Mouse (Mus musculus): Measurements from ENCODE around the gene Bcl2l15. TPM values are rescaled to one million over a fixed set of nuclear protein-coding genes. Genes with fewer than 3 reads are reported as not detected.
"Not testable (repeated sequence)": the region's sequence is repeated elsewhere in the genome, so short reads cannot be mapped to it uniquely, and the experiment has no call there.

Bcl2l15 gene
- total RNA-seq, 1 experiment: 1.4 TPM

DNA sequence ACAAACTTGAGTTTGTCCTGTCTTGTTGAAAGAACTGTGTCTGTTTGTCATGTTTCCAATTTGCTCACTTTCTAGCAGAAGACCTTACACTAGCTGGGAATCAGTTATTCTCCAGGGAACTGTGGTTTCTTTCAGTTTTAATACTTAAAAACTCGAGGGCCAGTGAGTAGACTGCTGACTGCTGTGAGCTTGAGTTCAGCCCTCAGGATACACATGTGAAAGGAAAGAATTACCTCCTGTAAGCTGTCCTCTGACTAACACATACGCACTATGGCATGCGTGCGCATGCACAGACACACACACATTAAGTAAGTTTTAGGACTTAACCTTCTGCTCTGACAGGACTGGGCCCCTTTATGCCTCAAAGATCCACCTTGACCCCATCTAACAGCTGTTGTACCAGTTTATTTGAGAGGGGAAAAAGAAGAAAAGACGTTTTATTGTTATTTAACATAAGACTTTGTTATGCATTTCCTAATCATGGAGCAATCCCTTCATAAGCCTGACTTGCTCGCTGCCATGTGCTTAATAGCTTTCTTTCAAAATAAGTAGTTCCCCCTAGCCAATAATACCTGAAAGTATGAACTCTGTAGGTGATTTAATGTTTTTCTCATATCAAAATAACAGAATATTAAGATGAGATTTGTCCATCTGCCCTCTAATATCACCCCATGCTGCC is 3.0 kb downstream of the Bcl2l15 start:
- DNase-seq (ENCODE audit: low read depth, low spot score): no peak
- Histone ChIP-seq H3K4me1 (ENCODE audit: control insufficient read depth in 2 of 2, insufficient read depth in 2 of 2, low read length in 2 of 2, poor library complexity in 1 of 2) (peaks cover 0 to 3% of the 10 kb centered on the region in 2 experiments; a peak in 2 of 4 replicates), H3K9me3 (ENCODE audit: control insufficient read depth, insufficient read depth, low read depth, low read length) (no peaks in the 10 kb centered on the region), H3K4me3 (ENCODE audit: insufficient read depth in 1 of 2, low read depth in 1 of 2, low read length in 2 of 2, poor library complexity in 1 of 2, severe bottlenecking in 1 of 2) (no peak overlapping the region), H3K27ac (ENCODE audit: insufficient read depth, low read depth, low read length, poor library complexity, severe bottlenecking) (no peak overlapping the region), H3K36me3 (ENCODE audit: control insufficient read depth, insufficient read depth, low read length, poor library complexity, severe bottlenecking) (no peaks in the 10 kb centered on the region), H3K9ac (ENCODE audit: insufficient read depth, low read depth, low read length, poor library complexity, severe bottlenecking) (no peak overlapping the region)
- in situ Hi-C loops (cut with MboI; ENCODE audit: low sequenced_read_pairs in 2 of 2, unreplicated experiment in 2 of 2): no loop called here
- TF ChIP-seq ZC3H11A (IDR thresholded peaks at IDR 0.05; ENCODE audit: borderline replicate concordance, low read depth, low read length): no peak
- no peak for TF ChIP-seq MAFK (IDR thresholded peaks at IDR 0.05; ENCODE audit: insufficient read depth, low read depth, low read length)
- TF ChIP-seq CHD2 (IDR thresholded peaks at IDR 0.05; ENCODE audit: low read depth, low read length): no peak
- no peak for TF ChIP-seq HCFC1 (IDR thresholded peaks at IDR 0.05; ENCODE audit: borderline replicate concordance, insufficient read depth, low read length)
- TF ChIP-seq ZNF384 (IDR thresholded peaks at IDR 0.05; ENCODE audit: low read depth, low read length): no peak

DNA sequence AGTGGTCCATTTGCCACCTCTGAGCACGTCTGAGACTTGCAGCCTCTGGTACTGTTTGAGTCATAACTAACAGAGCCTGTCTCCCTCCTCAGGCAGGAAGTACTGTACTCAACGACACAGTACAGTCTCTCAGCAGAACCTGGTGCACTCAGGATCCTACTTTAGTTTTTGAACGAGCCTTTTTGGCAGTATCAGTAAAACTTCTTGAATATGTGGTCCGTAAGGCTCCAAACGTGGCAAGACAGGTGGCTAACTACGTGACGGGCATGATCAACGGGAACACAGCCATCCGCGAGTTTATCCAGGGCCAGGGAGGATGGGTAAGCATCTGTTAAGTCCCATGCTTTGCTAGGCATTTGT is 3.5 kb downstream of the Bcl2l15 start:
- in situ Hi-C loops (cut with MboI; ENCODE audit: low sequenced_read_pairs in 2 of 2, unreplicated experiment in 2 of 2): no loop called here
- Histone ChIP-seq H3K9ac (ENCODE audit: insufficient read depth, low read depth, low read length, poor library complexity, severe bottlenecking) (no peak overlapping the region), H3K27ac (ENCODE audit: insufficient read depth, low read depth, low read length, poor library complexity, severe bottlenecking) (no peak overlapping the region), H3K4me3 (ENCODE audit: insufficient read depth in 1 of 2, low read depth in 1 of 2, low read length in 2 of 2, poor library complexity in 1 of 2, severe bottlenecking in 1 of 2) (no peak overlapping the region), H3K4me1 (ENCODE audit: control insufficient read depth in 2 of 2, insufficient read depth in 2 of 2, low read length in 2 of 2, poor library complexity in 1 of 2) (peaks cover 0 to 2% of the 10 kb centered on the region in 2 experiments; a peak in 1 of 4 replicates), H3K36me3 (ENCODE audit: control insufficient read depth, insufficient read depth, low read length, poor library complexity, severe bottlenecking) (no peaks in the 10 kb centered on the region), H3K9me3 (ENCODE audit: control insufficient read depth, insufficient read depth, low read depth, low read length) (no peaks in the 10 kb centered on the region)
- no peak for TF ChIP-seq ZNF384 (IDR thresholded peaks at IDR 0.05; ENCODE audit: low read depth, low read length)
- no peak for TF ChIP-seq ZC3H11A (IDR thresholded peaks at IDR 0.05; ENCODE audit: borderline replicate concordance, low read depth, low read length)
- no peak for TF ChIP-seq HCFC1 (IDR thresholded peaks at IDR 0.05; ENCODE audit: borderline replicate concordance, insufficient read depth, low read length)
- no peak for TF ChIP-seq CHD2 (IDR thresholded peaks at IDR 0.05; ENCODE audit: low read depth, low read length)
- no peak for TF ChIP-seq MAFK (IDR thresholded peaks at IDR 0.05; ENCODE audit: insufficient read depth, low read depth, low read length)
- DNase-seq (ENCODE audit: low read depth, low spot score): no peak

- DNase-seq (ENCODE audit: low read depth, low spot score): no peak
These were observed 4.1 kb downstream of the Bcl2l15 start for GRCm38 (mm10) chr3:103836453-103836852.

DNA sequence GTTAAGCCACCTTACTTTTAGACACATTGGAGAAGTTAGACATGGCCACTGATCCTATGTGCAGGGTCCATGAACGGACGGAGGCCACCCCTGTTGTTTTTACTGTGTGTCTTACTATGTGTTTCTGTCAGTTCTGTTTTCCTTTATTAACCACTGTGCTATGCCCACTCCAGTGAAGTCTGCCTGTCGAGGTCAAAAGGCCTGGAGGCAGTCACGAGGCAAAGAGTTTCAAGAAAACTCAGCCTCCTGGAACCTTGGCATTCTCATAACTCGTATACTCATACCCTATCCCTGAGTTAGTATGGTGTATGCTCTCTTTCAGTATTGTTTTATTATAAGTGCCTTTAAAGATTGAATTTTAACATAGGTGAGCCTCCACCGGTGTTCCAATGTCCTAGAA is 7.3 kb downstream of the Bcl2l15 start:
- TF ChIP-seq ZNF384 (IDR thresholded peaks at IDR 0.05; ENCODE audit: low read depth, low read length) (no peak), ZC3H11A (IDR thresholded peaks at IDR 0.05; ENCODE audit: borderline replicate concordance, low read depth, low read length) (no peak), MAFK (IDR thresholded peaks at IDR 0.05; ENCODE audit: insufficient read depth, low read depth, low read length) (no peak), CHD2 (IDR thresholded peaks at IDR 0.05; ENCODE audit: low read depth, low read length) (no peak), HCFC1 (IDR thresholded peaks at IDR 0.05; ENCODE audit: borderline replicate concordance, insufficient read depth, low read length) (no peak)
- in situ Hi-C loops (cut with MboI; ENCODE audit: low sequenced_read_pairs in 2 of 2, unreplicated experiment in 2 of 2): no loop called here

More at GRCm38 (mm10) chr3:103836453-103836852, 4.1 kb downstream of the Bcl2l15 start:
- Histone ChIP-seq H3K9ac (ENCODE audit: insufficient read depth, low read depth, low read length, poor library complexity, severe bottlenecking) (no peak overlapping the region), H3K4me3 (ENCODE audit: insufficient read depth in 1 of 2, low read depth in 1 of 2, low read length in 2 of 2, poor library complexity in 1 of 2, severe bottlenecking in 1 of 2) (no peak overlapping the region), H3K36me3 (ENCODE audit: control insufficient read depth, insufficient read depth, low read length, poor library complexity, severe bottlenecking) (no peaks in the 10 kb centered on the region), H3K4me1 (ENCODE audit: control insufficient read depth in 2 of 2, insufficient read depth in 2 of 2, low read length in 2 of 2, poor library complexity in 1 of 2) (peaks cover 0 to 2% of the 10 kb centered on the region in 2 experiments; a peak in 1 of 4 replicates), H3K27ac (ENCODE audit: insufficient read depth, low read depth, low read length, poor library complexity, severe bottlenecking) (no peak overlapping the region), H3K9me3 (ENCODE audit: control insufficient read depth, insufficient read depth, low read depth, low read length) (no peaks in the 10 kb centered on the region)
- no peak for TF ChIP-seq MAFK (IDR thresholded peaks at IDR 0.05; ENCODE audit: insufficient read depth, low read depth, low read length)
- no peak for TF ChIP-seq ZC3H11A (IDR thresholded peaks at IDR 0.05; ENCODE audit: borderline replicate concordance, low read depth, low read length)
- TF ChIP-seq ZNF384 (IDR thresholded peaks at IDR 0.05; ENCODE audit: low read depth, low read length): no peak
- in situ Hi-C loops (cut with MboI; ENCODE audit: low sequenced_read_pairs in 2 of 2, unreplicated experiment in 2 of 2): no loop called here

GRCm38 (mm10) chr3:103840195-103840594 is 7.8 kb downstream of the Bcl2l15 start:
- H3K9ac ChIP-seq (ENCODE audit: insufficient read depth, low read depth, low read length, poor library complexity, severe bottlenecking); H3K4me3 ChIP-seq (ENCODE audit: insufficient read depth in 1 of 2, low read depth in 1 of 2, low read length in 2 of 2, poor library complexity in 1 of 2, severe bottlenecking in 1 of 2); in situ Hi-C loops (cut with MboI; ENCODE audit: low sequenced_read_pairs in 2 of 2, unreplicated experiment in 2 of 2); DNase-seq (ENCODE audit: low read depth, low spot score); H3K9me3 ChIP-seq (ENCODE audit: control insufficient read depth, insufficient read depth, low read depth, low read length); H3K36me3 ChIP-seq (ENCODE audit: control insufficient read depth, insufficient read depth, low read length, poor library complexity, severe bottlenecking); H3K4me1 ChIP-seq (ENCODE audit: control insufficient read depth in 2 of 2, insufficient read depth in 2 of 2, low read length in 2 of 2, poor library complexity in 1 of 2): not testable (repeated sequence)
- H3K27ac ChIP-seq (ENCODE audit: insufficient read depth, low read depth, low read length, poor library complexity, severe bottlenecking): peak overlapping the region; percentile 29

More for the DNA sequence above, 7.3 kb downstream of the Bcl2l15 start:
- no peaks in the 10 kb centered on the region for H3K36me3 ChIP-seq (ENCODE audit: control insufficient read depth, insufficient read depth, low read length, poor library complexity, severe bottlenecking)
- H3K4me1 ChIP-seq (ENCODE audit: control insufficient read depth in 2 of 2, insufficient read depth in 2 of 2, low read length in 2 of 2, poor library complexity in 1 of 2): peaks cover 0 to 2% of the 10 kb centered on the region in 2 experiments; a peak in 1 of 4 replicates
- DNase-seq (ENCODE audit: low read depth, low spot score): peak; percentile 17
- no peak overlapping the region for H3K9ac ChIP-seq (ENCODE audit: insufficient read depth, low read depth, low read length, poor library complexity, severe bottlenecking)
- H3K27ac ChIP-seq (ENCODE audit: insufficient read depth, low read depth, low read length, poor library complexity, severe bottlenecking): peak overlapping the region; percentile 58
- H3K9me3 ChIP-seq (ENCODE audit: control insufficient read depth, insufficient read depth, low read depth, low read length): no peaks in the 10 kb centered on the region
- H3K4me3 ChIP-seq (ENCODE audit: insufficient read depth in 1 of 2, low read depth in 1 of 2, low read length in 2 of 2, poor library complexity in 1 of 2, severe bottlenecking in 1 of 2): no peak overlapping the region

DNA sequence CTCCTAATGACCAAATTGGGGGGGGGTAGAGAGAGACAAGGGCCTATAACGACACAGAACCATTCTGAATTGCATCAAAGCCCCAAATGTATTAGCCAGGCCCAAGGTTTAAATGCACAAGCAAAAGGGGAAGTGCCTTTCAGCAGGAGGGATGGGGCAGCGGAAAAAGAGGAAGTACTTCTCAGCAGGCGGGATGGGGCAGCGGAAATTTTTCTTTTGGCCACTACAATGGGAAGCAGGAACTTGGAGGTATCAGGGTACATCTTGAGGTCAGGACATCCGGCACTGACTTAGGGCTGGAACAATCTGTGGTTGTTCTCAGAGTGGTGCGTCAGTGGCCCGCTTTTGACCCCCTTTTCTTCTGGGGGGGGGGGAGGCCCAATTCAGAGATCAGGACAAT is 8.5 kb downstream of the Bcl2l15 start:
- H3K9me3 ChIP-seq (ENCODE audit: control insufficient read depth, insufficient read depth, low read depth, low read length); in situ Hi-C loops (cut with MboI; ENCODE audit: low sequenced_read_pairs in 2 of 2, unreplicated experiment in 2 of 2); H3K4me3 ChIP-seq (ENCODE audit: insufficient read depth in 1 of 2, low read depth in 1 of 2, low read length in 2 of 2, poor library complexity in 1 of 2, severe bottlenecking in 1 of 2); H3K9ac ChIP-seq (ENCODE audit: insufficient read depth, low read depth, low read length, poor library complexity, severe bottlenecking); H3K4me1 ChIP-seq (ENCODE audit: control insufficient read depth in 2 of 2, insufficient read depth in 2 of 2, low read length in 2 of 2, poor library complexity in 1 of 2); H3K36me3 ChIP-seq (ENCODE audit: control insufficient read depth, insufficient read depth, low read length, poor library complexity, severe bottlenecking); DNase-seq (ENCODE audit: low read depth, low spot score): not testable (repeated sequence)
- peak overlapping the region; percentile 29 for H3K27ac ChIP-seq (ENCODE audit: insufficient read depth, low read depth, low read length, poor library complexity, severe bottlenecking)
